Mouse (Mus musculus): ENCODE results near the gene Chd9.
"Not testable (repeated sequence)": the region's sequence is repeated elsewhere in the genome, so short reads cannot be mapped to it uniquely, and the experiment has no call there.

The Chd9 gene

DNA sequence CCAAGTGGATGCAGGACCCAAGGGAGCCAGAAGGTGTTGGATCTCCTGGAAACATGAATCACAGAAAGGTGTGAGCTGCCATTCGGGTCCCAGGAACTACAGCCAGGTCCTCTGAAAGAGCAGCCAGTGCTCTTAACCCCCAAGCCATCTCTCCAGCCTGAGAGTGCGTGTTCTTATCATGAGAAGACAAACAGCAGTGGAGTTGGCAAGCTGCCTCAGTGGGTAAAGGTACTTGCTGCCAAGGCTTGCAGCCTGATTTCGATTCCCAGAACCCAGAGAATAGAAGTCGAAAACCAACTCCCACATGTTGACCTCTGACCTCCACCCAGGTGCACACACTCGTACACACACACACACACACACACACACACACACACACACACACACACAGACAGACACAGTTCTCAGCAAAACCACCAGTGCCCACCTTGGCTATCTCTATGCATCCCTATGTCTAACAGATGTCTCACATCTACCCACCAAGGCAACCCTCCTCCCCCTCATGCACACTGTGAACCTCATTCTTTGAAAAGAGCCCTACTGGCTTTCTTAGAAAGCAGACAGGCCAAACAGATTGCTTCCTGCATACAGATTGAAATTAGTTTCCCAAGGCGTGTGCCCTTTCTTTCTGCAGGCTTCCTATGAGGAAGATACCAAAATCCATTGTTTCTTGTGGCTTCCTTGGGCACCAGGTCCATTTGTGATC, 43.4 kb downstream of the Chd9 start:
- DNase-seq, result no peak

DNA sequence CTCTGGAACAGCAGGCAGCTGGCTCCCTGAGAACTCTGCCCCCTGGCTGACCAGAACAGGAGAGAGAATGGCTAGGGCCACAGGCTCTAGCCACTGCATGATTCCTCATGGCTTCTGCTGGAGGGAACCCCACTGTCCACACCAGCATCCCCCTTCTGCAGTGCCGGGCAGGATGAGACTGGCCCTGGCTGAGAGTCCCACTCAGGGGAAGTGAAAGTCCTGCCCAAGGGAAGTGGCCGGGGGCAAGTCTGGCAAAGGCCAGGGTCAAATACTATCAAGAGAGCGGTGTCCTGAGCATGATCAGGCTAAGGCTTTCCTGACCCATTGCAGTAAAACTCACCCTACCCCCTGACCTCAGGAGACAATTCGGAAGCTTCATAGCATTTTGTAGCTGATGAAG, 44.9 kb downstream of the Chd9 start:
- no peak for DNase-seq

DNA sequence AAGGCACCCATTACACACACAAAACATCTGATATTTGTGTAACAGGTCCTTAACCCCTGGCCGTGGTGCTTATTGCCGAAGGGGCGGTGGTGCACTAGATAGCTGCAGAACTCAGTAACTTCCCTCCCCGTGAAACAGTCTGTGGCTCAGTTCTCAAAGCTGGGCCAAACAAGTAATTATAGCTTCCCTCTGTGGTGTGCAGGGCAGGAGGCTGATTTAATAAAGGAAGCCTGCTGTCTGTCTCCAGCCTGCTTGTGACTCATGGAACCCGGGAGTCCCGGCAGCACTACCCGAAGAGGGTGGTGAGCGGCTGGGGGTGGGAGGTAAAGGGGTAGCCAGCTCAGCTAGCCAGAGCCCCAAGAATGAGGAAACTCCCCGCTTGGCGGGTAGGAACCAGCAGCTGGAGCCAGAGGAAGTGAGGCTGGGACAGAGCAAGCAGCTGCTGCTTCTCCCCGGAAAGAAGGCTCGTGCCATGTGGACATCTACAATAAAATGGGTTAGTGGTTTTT, 48.1 kb downstream of the Chd9 start:
- peak; percentile 64 to 74 for DNase-seq

DNA sequence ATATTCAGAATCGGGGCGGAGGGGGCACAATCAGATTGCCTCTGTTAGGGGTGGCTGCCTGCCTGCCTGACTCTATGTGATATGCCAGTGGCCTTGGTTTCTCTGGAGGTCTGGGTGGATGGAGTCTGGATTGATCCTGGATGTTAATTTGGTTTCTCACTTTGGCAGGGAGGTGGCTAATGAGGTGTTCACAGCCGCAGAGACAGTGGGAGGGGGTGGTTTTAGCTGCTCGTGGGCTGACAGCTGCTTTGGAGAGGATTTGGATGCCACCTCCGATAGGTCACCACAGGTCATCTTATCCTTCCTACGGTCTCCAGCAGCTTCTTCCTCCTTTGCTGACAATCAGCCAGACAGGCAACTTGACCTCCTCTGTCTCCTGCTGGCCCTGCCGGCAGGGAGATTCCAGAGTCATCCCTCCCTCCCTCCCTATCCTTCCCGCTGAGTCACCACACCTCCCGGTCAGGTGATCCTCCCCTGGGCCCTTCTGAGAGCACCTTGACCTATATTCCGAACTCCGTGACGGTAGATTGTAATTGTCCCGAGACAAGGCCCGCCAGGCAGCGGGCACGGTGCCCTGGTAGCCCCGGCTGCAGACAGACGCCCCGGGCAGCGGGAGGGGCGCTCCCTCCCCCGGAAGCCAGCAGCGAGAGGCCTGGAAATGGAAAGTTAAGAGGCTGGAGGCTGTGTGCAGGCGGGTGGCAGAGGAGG, 48.7 kb downstream of the Chd9 start:
- DNase-seq, result peak; percentile 79 to 89

DNA sequence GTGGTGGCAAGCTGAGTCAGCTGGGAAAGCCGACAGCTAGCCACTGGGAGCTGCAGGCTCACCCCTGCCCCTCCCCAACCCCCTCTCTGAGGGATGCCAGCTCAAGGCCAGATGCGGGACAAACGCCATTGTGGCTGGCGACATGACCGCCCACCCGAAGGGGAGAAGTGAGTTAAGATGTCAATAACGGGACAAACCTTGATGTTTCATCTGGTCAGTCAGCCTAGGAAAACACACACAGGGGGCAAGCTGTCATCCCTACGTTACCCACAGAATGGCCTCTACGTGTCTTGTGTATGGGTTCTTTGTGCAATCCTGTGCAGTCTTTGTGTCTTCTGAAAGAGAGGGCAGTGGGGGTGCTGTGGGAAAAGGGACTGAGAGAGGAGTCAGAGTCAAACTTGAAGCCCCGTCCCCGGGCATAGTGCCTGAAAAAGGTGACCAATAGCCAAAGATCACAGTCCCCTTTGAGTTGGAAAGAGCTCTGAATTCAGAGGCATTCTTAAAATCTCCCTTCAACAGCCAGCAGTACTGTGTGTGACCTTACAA, 49.4 kb downstream of the Chd9 start:
- no peak for DNase-seq

DNA sequence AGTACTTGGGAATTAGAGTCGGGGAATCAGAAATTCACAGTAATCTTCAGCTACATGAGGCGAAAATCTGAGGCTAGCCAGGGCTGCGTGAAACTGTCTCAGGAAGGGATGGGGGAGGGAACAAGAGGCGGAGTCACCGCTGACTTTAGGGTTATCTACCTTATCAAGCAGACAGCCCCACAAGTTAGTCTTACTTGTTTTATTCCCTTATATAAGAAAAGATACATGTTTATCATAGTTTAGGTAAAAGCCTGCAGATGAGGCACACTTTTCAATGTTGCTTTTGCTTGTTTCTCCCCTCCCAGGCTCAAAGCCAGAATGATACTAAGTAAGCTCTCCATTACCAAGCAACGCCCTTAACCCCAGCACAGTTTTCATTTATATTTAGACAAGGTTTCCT, 50.4 kb downstream of the Chd9 start:
- DNase-seq, result no peak

DNA sequence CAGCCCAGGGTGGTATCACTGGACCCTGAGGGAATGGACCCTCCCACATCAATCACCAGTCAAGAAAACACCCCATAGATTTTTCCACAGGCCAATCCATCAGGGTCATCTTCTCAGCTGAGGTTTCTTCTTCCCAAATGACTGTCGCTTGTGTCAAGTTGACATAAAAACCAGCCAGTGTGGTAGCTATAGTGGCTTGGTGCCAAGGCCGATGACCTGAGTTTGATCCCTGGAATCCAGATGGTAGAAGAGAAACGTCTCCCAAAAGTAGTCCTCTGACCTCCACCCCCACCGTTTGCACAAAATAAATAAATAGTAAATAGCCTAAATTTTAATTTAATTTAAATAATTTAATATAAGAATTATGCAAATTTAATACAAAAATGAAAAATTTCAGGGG, 51.9 kb downstream of the Chd9 start:
- no peak for DNase-seq

DNA sequence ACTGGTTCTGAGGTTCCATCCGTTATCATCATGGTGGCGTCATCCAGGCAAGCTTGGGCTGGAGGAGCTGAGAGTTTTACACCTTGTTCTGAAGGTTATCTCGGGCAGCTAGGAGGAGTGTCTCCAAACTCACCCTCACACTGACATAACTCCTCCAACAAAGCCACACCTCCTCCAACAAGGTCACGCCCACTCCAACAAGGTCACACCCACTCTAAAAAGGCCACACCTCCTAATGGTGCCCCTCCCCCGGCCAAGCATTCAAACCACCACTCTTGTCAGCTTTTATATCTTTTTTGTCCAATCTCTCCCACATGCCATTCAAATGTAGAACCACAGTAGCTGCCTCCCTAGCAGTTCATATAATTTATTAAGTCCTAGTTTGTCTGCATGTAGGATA, 53.0 kb downstream of the Chd9 start:
- no peak for DNase-seq

DNA sequence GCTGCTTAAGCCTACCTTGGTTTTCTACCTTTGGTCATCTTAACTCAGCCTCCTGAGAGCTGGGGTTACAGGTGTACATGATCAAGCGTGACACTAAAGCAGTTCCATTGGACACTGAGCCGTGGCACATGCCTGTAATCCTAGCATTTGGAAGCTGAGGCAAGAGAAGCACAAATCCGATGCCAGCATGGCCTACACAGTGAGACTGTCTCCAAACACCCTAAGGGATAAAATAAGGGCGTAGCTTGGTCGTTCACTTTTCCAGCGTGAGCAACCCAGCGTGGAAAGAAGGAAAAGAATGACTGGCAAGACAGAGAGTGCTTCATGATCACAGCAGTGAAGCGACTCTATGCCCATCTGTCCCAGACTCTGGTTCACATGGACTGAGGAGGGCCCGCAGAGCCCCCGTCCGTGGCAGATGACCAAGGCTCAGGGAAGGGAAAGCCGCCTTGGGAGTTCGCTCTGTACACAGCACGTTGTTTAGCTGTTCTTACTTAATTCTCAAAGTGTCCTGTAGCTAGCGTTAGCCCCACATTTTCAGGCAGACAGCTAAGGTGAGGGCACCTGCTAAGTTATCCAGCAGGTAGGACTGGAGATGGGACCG, 54.0 kb downstream of the Chd9 start:
- DNase-seq, result no peak

DNA sequence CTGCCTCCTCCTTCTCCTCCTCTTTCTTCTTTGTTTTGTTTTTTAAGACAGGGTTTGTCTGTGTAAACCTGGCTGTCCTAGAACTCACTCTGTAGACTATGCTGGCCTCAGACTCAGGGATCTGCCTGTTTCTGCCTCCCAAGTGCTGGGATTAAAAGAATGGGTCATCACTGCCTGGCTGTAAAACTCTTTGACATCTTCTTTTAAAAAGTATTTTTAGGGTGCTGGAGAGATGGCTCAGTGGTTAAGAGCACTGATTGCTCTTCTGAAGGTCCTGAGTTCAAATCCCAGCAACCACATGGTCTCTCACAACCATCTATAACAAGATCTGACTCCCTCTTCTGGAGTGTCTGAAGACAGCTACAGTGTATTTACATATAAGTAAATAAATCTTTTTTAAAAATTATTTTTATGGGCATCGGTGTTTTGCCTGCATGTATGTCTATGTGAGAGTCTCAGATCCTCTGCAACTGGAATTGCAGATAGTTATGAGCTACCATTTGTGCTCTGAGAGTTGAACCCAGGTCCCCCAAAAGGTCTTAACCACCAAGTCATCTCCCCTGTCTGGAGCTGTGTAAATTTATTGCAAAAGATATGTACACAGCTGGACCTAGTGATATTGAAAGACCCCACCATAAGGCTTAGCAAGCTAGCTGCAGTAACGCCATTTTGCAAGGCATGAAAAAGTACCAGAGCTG, 57.7 kb downstream of the Chd9 start:
- no peak for DNase-seq

DNA sequence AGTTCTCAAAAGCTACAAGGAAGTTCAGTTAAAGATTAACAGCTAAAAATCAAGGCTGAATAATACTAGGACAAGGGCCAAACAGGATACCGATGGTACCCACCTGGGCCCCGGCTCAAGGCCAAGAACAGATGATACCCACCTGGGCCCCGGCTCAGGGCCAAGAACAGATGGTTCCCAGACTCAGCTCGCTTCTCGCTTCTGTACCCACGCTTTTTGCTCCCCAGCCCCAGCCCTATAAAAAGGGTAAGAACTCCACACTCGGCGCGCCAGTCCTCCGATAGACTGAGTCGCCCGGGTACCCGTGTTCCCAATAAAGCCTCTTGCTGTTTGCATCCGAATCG, 58.2 kb downstream of the Chd9 start:
- not testable (repeated sequence) for DNase-seq

DNA sequence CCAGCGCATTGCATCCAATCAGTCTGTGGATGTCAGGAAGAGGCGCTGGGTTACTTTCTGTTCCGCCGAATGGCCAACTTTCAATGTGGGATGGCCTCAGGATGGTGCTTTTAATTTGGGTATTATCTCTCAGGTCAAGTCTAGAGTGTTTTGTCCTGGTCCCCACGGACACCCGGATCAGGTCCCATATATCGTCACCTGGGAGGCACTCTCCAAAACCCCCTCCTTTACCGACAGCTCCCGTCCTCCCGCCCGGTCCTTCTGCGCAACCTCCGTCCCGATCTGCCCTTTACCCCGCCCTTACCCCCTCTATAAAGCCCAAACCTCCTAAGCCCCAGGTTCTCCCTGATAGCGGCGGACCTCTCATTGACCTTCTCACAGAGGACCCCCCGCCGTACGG, 59.2 kb downstream of the Chd9 start:
- DNase-seq, result not testable (repeated sequence)

DNA sequence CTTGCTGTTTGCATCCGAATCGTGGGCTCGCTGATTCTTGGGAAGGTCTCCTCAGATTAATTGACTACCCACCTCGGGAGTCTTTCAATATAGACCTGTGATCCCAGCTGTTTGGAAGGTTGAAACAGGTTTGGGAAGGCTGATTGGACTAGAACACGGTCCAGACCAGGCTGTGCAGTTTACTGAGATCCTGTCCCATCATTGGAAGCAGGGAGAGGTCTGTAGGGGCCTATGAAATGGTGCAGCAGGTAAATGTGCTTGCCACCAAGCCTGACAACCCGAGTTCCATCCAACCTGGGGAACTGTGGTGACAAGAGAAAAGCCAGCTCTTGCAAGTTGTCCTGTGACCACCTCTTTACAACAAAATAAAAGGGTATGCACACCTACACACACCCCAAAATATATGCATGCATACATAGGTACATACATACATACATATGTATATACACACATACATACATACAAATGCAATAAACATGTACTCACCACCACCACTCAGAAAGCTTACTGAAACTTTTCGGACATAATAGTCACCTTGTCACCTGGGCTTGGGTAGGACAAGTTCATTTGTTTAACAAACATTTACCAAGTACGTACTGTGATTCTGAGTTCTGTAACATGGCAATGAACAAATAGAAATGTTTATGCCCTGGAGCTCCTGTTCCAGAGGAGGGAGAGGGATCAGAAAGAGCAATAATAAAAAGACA, 63.9 kb downstream of the Chd9 start:
- no peak for DNase-seq

DNA sequence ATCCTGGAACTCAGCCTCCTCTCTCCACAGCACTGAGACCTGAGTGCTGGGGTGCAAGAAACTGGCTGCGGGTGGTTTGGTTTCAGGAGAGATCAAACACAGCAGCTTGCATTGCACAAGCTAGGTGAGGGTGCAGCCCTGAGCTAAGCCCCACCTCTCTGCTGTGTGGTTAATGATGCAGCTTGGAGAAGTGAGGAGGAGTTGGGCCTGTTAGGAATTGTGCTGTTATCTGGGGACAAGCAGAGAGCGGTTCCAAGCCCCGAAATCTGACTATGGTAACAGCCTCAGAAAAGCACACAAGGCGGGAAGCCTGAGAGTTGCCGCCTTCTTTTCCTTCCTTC, 64.4 kb downstream of the Chd9 start:
- peak; percentile 22 to 29 for DNase-seq

DNA sequence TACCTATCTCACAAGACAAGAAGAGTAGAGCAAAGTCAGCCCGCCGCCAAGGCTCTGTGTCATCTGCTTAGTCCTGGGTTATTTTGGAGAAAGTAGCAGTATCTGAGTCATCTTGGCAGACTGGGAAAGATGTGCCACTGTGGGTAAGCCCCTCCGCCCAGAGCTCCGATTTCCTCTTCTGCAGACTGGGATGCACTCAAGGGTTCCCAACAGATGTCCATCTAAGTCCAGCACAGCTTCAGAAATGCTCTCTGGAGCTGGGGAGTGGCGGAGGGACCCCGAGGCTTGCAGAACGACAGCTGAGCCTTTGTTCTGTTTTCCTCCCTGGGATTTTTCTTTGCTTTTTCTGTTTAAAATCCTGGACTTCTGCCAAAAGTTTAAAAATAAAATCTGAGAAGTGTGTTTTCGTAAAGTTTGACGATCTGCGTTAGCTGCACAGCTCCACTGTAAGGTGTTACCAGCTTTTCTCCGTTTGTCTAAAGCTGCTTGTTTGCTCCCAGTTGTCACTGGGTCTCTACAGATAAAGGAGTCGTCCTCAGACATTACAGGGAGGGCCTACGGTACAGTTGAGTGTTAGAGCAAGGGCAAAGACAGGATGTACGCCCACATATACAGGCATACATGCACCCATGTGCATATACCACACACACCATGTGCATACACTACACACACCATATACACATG, 66.2 kb downstream of the Chd9 start:
- no peak for DNase-seq

DNA sequence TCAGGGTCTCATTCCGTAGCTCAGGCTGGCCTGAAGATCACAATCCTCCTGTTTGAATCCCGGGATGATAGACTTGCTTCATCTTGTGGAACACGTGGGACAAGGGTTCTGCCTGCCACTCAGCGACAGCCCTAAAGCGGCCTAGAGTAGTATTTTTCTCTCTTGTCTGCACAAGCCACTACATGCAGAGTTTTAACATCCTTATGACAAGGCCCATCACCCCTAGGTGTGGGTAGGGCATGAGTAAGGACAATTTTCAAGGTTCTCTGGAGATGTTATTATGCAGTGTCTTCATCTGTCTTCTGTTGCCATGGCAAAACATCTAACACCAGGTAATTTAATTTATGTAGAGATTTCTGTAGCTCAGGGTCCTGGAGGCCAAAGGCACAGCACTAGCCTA, 69.2 kb downstream of the Chd9 start:
- no peak for DNase-seq

DNA sequence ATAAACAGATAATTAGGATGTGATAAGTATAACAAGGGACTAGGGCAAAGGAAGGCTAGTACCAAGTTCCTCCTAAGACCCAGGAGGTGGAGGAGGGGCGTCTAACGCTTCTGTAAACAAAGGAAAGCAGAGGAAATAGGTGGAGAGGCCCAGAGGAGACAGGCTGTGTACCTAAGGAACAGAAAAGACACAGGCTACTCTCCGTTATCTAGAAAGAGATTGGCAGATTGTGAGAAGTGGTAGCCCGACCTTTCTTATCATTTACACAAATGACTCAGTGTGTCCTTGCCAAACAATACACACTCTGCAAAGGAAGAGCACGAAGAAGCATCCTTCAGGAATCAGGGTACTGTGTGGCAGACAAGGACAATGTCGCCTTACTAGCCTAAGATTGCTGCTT, 70.4 kb downstream of the Chd9 start:
- no peak for DNase-seq

DNA sequence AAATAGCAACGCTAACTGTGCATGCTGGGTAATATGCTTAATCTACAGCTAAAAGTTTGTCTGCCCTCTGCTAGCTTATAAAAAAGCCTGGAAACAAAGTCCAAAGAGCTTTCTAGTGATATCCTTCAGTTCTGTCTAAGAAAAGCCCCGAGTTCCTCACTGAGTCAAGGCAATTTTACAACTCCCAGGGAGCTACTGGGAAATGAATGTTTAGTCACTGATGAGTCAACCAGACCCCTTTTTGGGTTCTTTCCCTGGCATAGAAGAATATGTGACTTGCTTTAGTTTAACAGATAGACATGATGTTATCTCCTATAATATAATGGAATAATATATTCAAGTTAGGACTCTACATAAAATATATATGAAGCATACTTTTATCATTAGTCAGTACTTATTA, 73.8 kb downstream of the Chd9 start:
- no peak for DNase-seq

DNA sequence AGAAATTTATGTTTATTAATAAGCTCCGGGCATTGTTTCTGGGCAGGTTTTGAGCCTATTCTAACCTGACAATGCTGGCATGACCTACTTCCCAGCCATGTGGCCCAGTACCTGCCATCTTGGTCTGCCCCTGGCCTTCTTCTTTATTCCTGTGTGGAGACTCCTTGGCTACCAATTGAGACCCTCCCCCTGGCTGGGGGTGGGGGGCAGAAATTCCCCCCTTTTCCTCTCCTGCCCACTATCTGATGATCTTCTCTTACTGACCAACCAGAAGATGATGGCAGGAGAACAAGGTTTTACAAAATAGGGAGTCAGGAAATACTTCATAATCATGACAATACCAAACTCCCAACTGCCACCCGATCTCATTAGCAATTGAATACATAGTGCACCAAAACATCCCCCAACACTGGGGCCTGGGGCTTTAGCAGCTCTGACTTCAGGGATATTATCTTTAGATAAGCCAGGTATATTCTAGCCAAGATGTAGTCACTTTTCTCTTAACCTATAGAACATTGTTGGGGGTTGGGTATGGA, 76.1 kb downstream of the Chd9 start:
- no peak for DNase-seq

DNA sequence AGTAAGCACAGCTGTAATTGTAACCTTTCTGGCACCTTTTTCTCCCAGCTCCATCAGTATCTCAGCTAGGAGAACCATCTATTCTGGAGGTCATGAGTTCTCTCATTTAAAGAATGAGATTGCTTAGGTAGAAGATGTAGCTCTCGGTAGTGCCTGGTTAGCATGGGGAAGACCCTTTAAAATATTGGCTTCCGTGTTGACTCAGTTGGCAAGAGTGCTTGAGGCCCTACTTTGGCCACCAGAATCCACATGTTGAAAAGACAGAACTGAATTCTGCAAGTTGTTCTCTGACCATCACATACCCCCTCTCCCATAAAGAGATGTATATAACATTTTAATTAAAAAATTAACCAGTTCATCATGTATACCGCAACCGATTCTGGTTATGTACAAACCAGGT, 78.8 kb downstream of the Chd9 start:
- DNase-seq, result no peak

DNA sequence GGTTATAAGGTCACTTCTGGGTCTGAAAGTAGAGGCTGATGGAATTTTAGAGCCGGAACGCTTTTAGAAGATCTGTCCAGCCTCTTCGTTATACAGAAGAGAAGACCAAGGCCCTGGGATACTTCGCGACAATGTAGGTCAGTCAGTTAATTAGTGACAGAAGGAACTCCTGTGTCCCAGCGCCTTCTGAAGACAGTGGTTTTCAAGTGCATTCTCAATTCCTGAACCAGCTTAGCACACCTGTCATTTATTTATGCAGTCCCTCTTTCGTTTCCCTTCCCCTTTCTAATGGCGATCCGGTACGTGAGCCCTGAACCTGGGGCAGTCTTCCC, 79.3 kb downstream of the Chd9 start:
- DNase-seq, result no peak

Measured in kidney, postnatal 4 days (tissue).